In genomic region chr2:25975141-25975770, GRCm38 (mm10) we compare ENCODE assay signal across 14 mouse cellular contexts.
"Had no signal": no experiment of that assay in that cellular context is flagged by ENCODE, and none has a peak within 500 bp of the region (broad histone marks: within the 10 kb centered on the region; RNA-seq: fewer than 3 reads in every experiment).

No protein-coding gene starts in this region.

- H3K9ac ChIP-seq: lung, embryonic 15.5 days; midbrain, embryonic 13.5 days; midbrain, embryonic 15.5 days; neural tube, embryonic 12.5 days; stomach, embryonic 15.5 days had no signal

- H3K27ac ChIP-seq: lung, embryonic 15.5 days; macrophage; midbrain, embryonic 13.5 days; midbrain, embryonic 15.5 days; neural tube, embryonic 12.5 days; stomach, embryonic 15.5 days; stomach, postnatal 0 days had no signal

- H3K4me3 ChIP-seq: lung, embryonic 15.5 days; megakaryocyte, embryonic 14.5 days; midbrain, embryonic 13.5 days; midbrain, embryonic 15.5 days; neural tube, embryonic 12.5 days; stomach, embryonic 15.5 days had no signal

- H3K36me3 ChIP-seq: lung, embryonic 15.5 days; midbrain, embryonic 15.5 days; stomach, embryonic 15.5 days had no signal

- DNase-seq: lung, adult 2 months; lung, postnatal 14 days; lung, postnatal 36 days; right cerebral cortex, postnatal 14 days; thymus, postnatal 25 days; thymus, postnatal 4 days had no signal

- H3K9me3 ChIP-seq: lung, embryonic 15.5 days; megakaryocyte, embryonic 14.5 days; midbrain, embryonic 13.5 days; midbrain, embryonic 15.5 days; neural tube, embryonic 12.5 days; stomach, embryonic 15.5 days had no signal

- H3K27me3 ChIP-seq: lung, embryonic 15.5 days; megakaryocyte, embryonic 14.5 days; midbrain, embryonic 13.5 days; midbrain, embryonic 15.5 days; neural tube, embryonic 12.5 days; stomach, embryonic 15.5 days had no signal
